Mouse (Mus musculus) myocyte (in vitro differentiated cells): ENCODE measurements around the gene Parp16.

Experiments used
- POLR2A ChIP-seq: IDR thresholded peaks from one replicate; pipeline ENCODE4 v1.6.1; 2011; ENCODE audit warnings: low read depth, mild to moderate bottlenecking, control low read depth, moderate library complexity; ENCODE audit not compliant: insufficient read length
- REST ChIP-seq: IDR thresholded peaks from one replicate; pipeline ENCODE4 v1.6.1; 2011; ENCODE audit warnings: mild to moderate bottlenecking, control low read depth, moderate library complexity; ENCODE audit not compliant: insufficient read depth, insufficient read length
- USF1 ChIP-seq: IDR thresholded peaks from one replicate; pipeline ENCODE4 v1.6.1; 2011; ENCODE audit warnings: low read depth, mild to moderate bottlenecking, control low read depth, moderate library complexity

GRCm38 (mm10) chr9:65196738-65197569 is 1.8 kb downstream of the Parp16 start:
- TF ChIP-seq POLR2A (no peak), USF1 (no peak), REST (no peak)
